Mouse (Mus musculus): ENCODE measurements around the gene Bfsp1. TPM values are rescaled to one million over a fixed set of nuclear protein-coding genes. Genes with fewer than 3 reads are reported as not detected.

Bfsp1 gene
- polyA plus RNA-seq, 1 experiment from 2014 or later = 5.2 TPM

DNA sequence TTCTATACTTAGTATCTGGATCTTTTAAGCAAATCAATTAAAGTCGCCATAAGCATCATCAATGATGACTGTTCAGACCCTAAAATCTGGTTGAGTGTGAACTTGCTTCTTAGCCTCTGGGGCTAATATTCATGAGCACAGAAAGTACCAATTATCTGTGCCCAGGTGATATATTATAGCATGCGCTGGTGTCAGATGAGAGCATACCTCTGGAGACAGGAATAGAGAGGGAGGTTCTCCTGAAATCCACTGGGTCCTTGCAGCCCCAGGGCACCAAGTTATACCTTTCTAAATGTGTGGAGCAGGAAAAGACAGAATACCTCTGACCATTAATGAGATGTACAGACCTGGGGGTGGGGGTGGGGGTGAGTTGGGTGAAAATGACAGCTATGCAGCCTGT lies 82.7 kb downstream of the Bfsp1 start:
- Histone ChIP-seq H3K4me2 (ENCODE audit: low read depth, low read length) (no peak overlapping the region), H3K4me3 (ENCODE audit: low read length) (no peak overlapping the region), H3K4me1 (ENCODE audit: control insufficient read depth, insufficient read depth, low read length) (no peaks in the 10 kb centered on the region), H3K9ac (ENCODE audit: low read depth, low read length) (no peak overlapping the region), H3K9me3 (ENCODE audit: control insufficient read depth, low read length) (no peaks in the 10 kb centered on the region), H3K27me3 (replicated peaks; ENCODE audit: control insufficient read depth, insufficient read depth, low read length) (no peaks in the 10 kb centered on the region), H3K27ac (ENCODE audit: low read length) (no peak overlapping the region), H3K36me3 (ENCODE audit: control insufficient read depth, insufficient read depth, low read length) (no peaks in the 10 kb centered on the region; the same call in 1 of the 2 replicates)
- ATAC-seq = no peak
- 81% methylated on average over 2 of the region's 2 CpGs for WGBS

Other genes starting within 250 kb of the Bfsp1 start
- gene Dstn, start 52.1 kb upstream of the Bfsp1 start, polyA plus RNA-seq (2015; fragmentation: Nextera tagmentation; extraction: Ambion mirVana) = 822 and 823 TPM in 2 replicates
- 102 and 106 TPM in 2 replicates for gene Rrbp1, start 148.1 kb upstream of the Bfsp1 start, polyA plus RNA-seq (2015; fragmentation: Nextera tagmentation; extraction: Ambion mirVana)
- gene Banf2, start 169.9 kb upstream of the Bfsp1 start, polyA plus RNA-seq (2015; fragmentation: Nextera tagmentation; extraction: Ambion mirVana) = not detected in 2 replicates

Measured in intestine, embryonic 16.5 days (tissue).